Mouse (Mus musculus): ENCODE measurements around the gene Atl1. TPM values are rescaled to one million over a fixed set of nuclear protein-coding genes. Genes with fewer than 3 reads are reported as not detected.

Gene Atl1
- polyA plus RNA-seq, 1 experiment from 2014 or later = 48.1 TPM

- DNase-seq (ENCODE audit: low spot score) = no peak
- H3K36me3 ChIP-seq (ENCODE audit: control insufficient read depth, insufficient read depth, low read length) = no peaks in the 10 kb centered on the region
- no peak overlapping the region for H3K4me2 ChIP-seq (ENCODE audit: low read depth)
- no peak overlapping the region for H3K9ac ChIP-seq (ENCODE audit: low read length)
- WGBS = 62% methylated on average over 1 of the region's 1 CpGs
- no peak overlapping the region for H3K27ac ChIP-seq (ENCODE audit: low read depth, low read length)
- no peaks in the 10 kb centered on the region for H3K4me1 ChIP-seq (ENCODE audit: control insufficient read depth, insufficient read depth, low read length)
- no peak overlapping the region for H3K4me3 ChIP-seq (ENCODE audit: low read depth, low read length)
- no peaks in the 10 kb centered on the region for H3K27me3 ChIP-seq (ENCODE audit: control insufficient read depth, insufficient read depth, low read length)
- H3K9me3 ChIP-seq (ENCODE audit: control insufficient read depth, low read length) = no peaks in the 10 kb centered on the region
- ATAC-seq (ENCODE audit: insufficient read depth, low FRiP score, low TSS enrichment) = no peak
Measured at GRCm38 (mm10) chr12:69941655-69942329, 49.4 kb downstream of the Atl1 start.

- Histone ChIP-seq H3K9ac (ENCODE audit: low read length) (no peak overlapping the region), H3K4me1 (ENCODE audit: control insufficient read depth, insufficient read depth, low read length) (no peaks in the 10 kb centered on the region), H3K4me3 (ENCODE audit: low read depth, low read length) (no peak overlapping the region), H3K27me3 (ENCODE audit: control insufficient read depth, insufficient read depth, low read length) (no peaks in the 10 kb centered on the region), H3K36me3 (ENCODE audit: control insufficient read depth, insufficient read depth, low read length) (no peaks in the 10 kb centered on the region), H3K27ac (ENCODE audit: low read depth, low read length) (no peak overlapping the region), H3K9me3 (ENCODE audit: control insufficient read depth, low read length) (no peaks in the 10 kb centered on the region), H3K4me2 (ENCODE audit: low read depth) (no peak overlapping the region)
- WGBS = 93% methylated on average over 5 of the region's 5 CpGs
- ATAC-seq (ENCODE audit: insufficient read depth, low FRiP score, low TSS enrichment) = no peak
- DNase-seq (ENCODE audit: low spot score) = no peak
Measured at GRCm38 (mm10) chr12:69945861-69946260, 53.4 kb downstream of the Atl1 start.

GRCm38 (mm10) chr12:69947502-69947901, 55.1 kb downstream of the Atl1 start:
- no peaks in the 10 kb centered on the region for H3K9me3 ChIP-seq (ENCODE audit: control insufficient read depth, low read length)
- H3K4me1 ChIP-seq (ENCODE audit: control insufficient read depth, insufficient read depth, low read length) = no peaks in the 10 kb centered on the region
- no peak overlapping the region for H3K9ac ChIP-seq (ENCODE audit: low read length)
- no peak overlapping the region for H3K4me3 ChIP-seq (ENCODE audit: low read depth, low read length)
- H3K27ac ChIP-seq (ENCODE audit: low read depth, low read length) = no peak overlapping the region
- H3K36me3 ChIP-seq (ENCODE audit: control insufficient read depth, insufficient read depth, low read length) = no peaks in the 10 kb centered on the region
- no peaks in the 10 kb centered on the region for H3K27me3 ChIP-seq (ENCODE audit: control insufficient read depth, insufficient read depth, low read length)
- ATAC-seq (ENCODE audit: insufficient read depth, low FRiP score, low TSS enrichment) (no peak), DNase-seq (ENCODE audit: low spot score) (no peak)
- WGBS = 88% methylated on average over 3 of the region's 3 CpGs
- no peak overlapping the region for H3K4me2 ChIP-seq (ENCODE audit: low read depth)

- Histone ChIP-seq H3K4me1 (ENCODE audit: control insufficient read depth, insufficient read depth, low read length) (no peaks in the 10 kb centered on the region), H3K27ac (ENCODE audit: low read depth, low read length) (no peak overlapping the region), H3K4me2 (ENCODE audit: low read depth) (no peak overlapping the region), H3K9me3 (ENCODE audit: control insufficient read depth, low read length) (no peaks in the 10 kb centered on the region), H3K27me3 (ENCODE audit: control insufficient read depth, insufficient read depth, low read length) (no peaks in the 10 kb centered on the region), H3K36me3 (ENCODE audit: control insufficient read depth, insufficient read depth, low read length) (peaks cover 2% of the 10 kb centered on the region; the same call in 1 of the 2 replicates), H3K4me3 (ENCODE audit: low read depth, low read length) (no peak overlapping the region), H3K9ac (ENCODE audit: low read length) (no peak overlapping the region)
- no peak for ATAC-seq (ENCODE audit: insufficient read depth, low FRiP score, low TSS enrichment)
- WGBS = 86% methylated on average over 2 of the region's 2 CpGs
- DNase-seq (ENCODE audit: low spot score) = no peak
Measured at GRCm38 (mm10) chr12:69957378-69957777, 65.0 kb downstream of the Atl1 start.

- Histone ChIP-seq H3K27me3 (ENCODE audit: control insufficient read depth, insufficient read depth, low read length) (no peaks in the 10 kb centered on the region), H3K9ac (ENCODE audit: low read length) (no peak overlapping the region), H3K27ac (ENCODE audit: low read depth, low read length) (no peak overlapping the region), H3K4me3 (ENCODE audit: low read depth, low read length) (no peak overlapping the region), H3K4me2 (ENCODE audit: low read depth) (no peak overlapping the region), H3K36me3 (ENCODE audit: control insufficient read depth, insufficient read depth, low read length) (peaks cover 7% of the 10 kb centered on the region), H3K9me3 (ENCODE audit: control insufficient read depth, low read length) (no peaks in the 10 kb centered on the region), H3K4me1 (ENCODE audit: control insufficient read depth, insufficient read depth, low read length) (no peaks in the 10 kb centered on the region)
- 70% methylated on average over 4 of the region's 4 CpGs for WGBS
- peak; percentile 35 for DNase-seq (ENCODE audit: low spot score)
- ATAC-seq (ENCODE audit: insufficient read depth, low FRiP score, low TSS enrichment) = no peak
Measured at GRCm38 (mm10) chr12:69962468-69962867, 70.1 kb downstream of the Atl1 start.

- ATAC-seq (ENCODE audit: insufficient read depth, low FRiP score, low TSS enrichment) (no peak), DNase-seq (ENCODE audit: low spot score) (no peak)
- H3K9me3 ChIP-seq (ENCODE audit: control insufficient read depth, low read length) = no peaks in the 10 kb centered on the region
- H3K4me1 ChIP-seq (ENCODE audit: control insufficient read depth, insufficient read depth, low read length) = no peaks in the 10 kb centered on the region
- H3K27ac ChIP-seq (ENCODE audit: low read depth, low read length) = no peak overlapping the region
- no peaks in the 10 kb centered on the region for H3K27me3 ChIP-seq (ENCODE audit: control insufficient read depth, insufficient read depth, low read length)
- 92% methylated on average over 6 of the region's 6 CpGs for WGBS
- H3K9ac ChIP-seq (ENCODE audit: low read length) = no peak overlapping the region
- H3K4me3 ChIP-seq (ENCODE audit: low read depth, low read length) = no peak overlapping the region
- H3K4me2 ChIP-seq (ENCODE audit: low read depth) = no peak overlapping the region
- peaks cover 7% of the 10 kb centered on the region for H3K36me3 ChIP-seq (ENCODE audit: control insufficient read depth, insufficient read depth, low read length)
Measured at GRCm38 (mm10) chr12:69963141-69963540, 70.7 kb downstream of the Atl1 start.

- ATAC-seq (ENCODE audit: insufficient read depth, low FRiP score, low TSS enrichment) (no peak), DNase-seq (ENCODE audit: low spot score) (no peak)
- no peak overlapping the region for H3K4me2 ChIP-seq (ENCODE audit: low read depth)
- peaks cover 9% of the 10 kb centered on the region for H3K36me3 ChIP-seq (ENCODE audit: control insufficient read depth, insufficient read depth, low read length)
- 91% methylated on average over 3 of the region's 3 CpGs for WGBS
- no peak overlapping the region for H3K9ac ChIP-seq (ENCODE audit: low read length)
- H3K4me1 ChIP-seq (ENCODE audit: control insufficient read depth, insufficient read depth, low read length) = no peaks in the 10 kb centered on the region
- no peaks in the 10 kb centered on the region for H3K9me3 ChIP-seq (ENCODE audit: control insufficient read depth, low read length)
- no peak overlapping the region for H3K4me3 ChIP-seq (ENCODE audit: low read depth, low read length)
- H3K27ac ChIP-seq (ENCODE audit: low read depth, low read length) = no peak overlapping the region
- H3K27me3 ChIP-seq (ENCODE audit: control insufficient read depth, insufficient read depth, low read length) = no peaks in the 10 kb centered on the region
Measured at GRCm38 (mm10) chr12:69965644-69966043, 73.2 kb downstream of the Atl1 start.

- peaks cover 9% of the 10 kb centered on the region for H3K36me3 ChIP-seq (ENCODE audit: control insufficient read depth, insufficient read depth, low read length)
- H3K27me3 ChIP-seq (ENCODE audit: control insufficient read depth, insufficient read depth, low read length) = no peaks in the 10 kb centered on the region
- DNase-seq (ENCODE audit: low spot score) (no peak), ATAC-seq (ENCODE audit: insufficient read depth, low FRiP score, low TSS enrichment) (no peak)
- 92% methylated on average over 5 of the region's 5 CpGs for whole genome bisulfite sequencing
- H3K4me1 ChIP-seq (ENCODE audit: control insufficient read depth, insufficient read depth, low read length) = no peaks in the 10 kb centered on the region
- H3K9me3 ChIP-seq (ENCODE audit: control insufficient read depth, low read length) = no peaks in the 10 kb centered on the region
- H3K9ac ChIP-seq (ENCODE audit: low read length) = no peak overlapping the region
- no peak overlapping the region for H3K4me3 ChIP-seq (ENCODE audit: low read depth, low read length)
- H3K4me2 ChIP-seq (ENCODE audit: low read depth) = no peak overlapping the region
- H3K27ac ChIP-seq (ENCODE audit: low read depth, low read length) = no peak overlapping the region
Measured at GRCm38 (mm10) chr12:69966071-69966470, 73.7 kb downstream of the Atl1 start.

GRCm38 (mm10) chr12:69967112-69967511, 74.7 kb downstream of the Atl1 start:
- H3K9ac ChIP-seq (ENCODE audit: low read length) = no peak overlapping the region
- DNase-seq (ENCODE audit: low spot score) (no peak), ATAC-seq (ENCODE audit: insufficient read depth, low FRiP score, low TSS enrichment) (no peak)
- 92% methylated on average over 6 of the region's 6 CpGs for WGBS
- H3K36me3 ChIP-seq (ENCODE audit: control insufficient read depth, insufficient read depth, low read length) = peaks cover 7% of the 10 kb centered on the region
- H3K4me2 ChIP-seq (ENCODE audit: low read depth) = no peak overlapping the region
- no peaks in the 10 kb centered on the region for H3K27me3 ChIP-seq (ENCODE audit: control insufficient read depth, insufficient read depth, low read length)
- no peak overlapping the region for H3K27ac ChIP-seq (ENCODE audit: low read depth, low read length)
- no peak overlapping the region for H3K4me3 ChIP-seq (ENCODE audit: low read depth, low read length)
- H3K9me3 ChIP-seq (ENCODE audit: control insufficient read depth, low read length) = no peaks in the 10 kb centered on the region
- H3K4me1 ChIP-seq (ENCODE audit: control insufficient read depth, insufficient read depth, low read length) = no peaks in the 10 kb centered on the region

All from neural tube, embryonic 11.5 days (tissue).